Mouse (Mus musculus) forebrain, embryonic 13.5 days (tissue): Measurements from ENCODE around the gene Ugt1a7c. TPM values are rescaled to one million over a fixed set of nuclear protein-coding genes. Genes with fewer than 3 reads are reported as not detected.
"Not testable (repeated sequence)": the region's sequence is repeated elsewhere in the genome, so short reads cannot be mapped to it uniquely, and the experiment has no call there.

ENCODE experiments used
- ATAC-seq: fragments of 200-750 bp; cut with Nextera tagmentation; 2 replicates; pipeline ENCODE4 v1.8.0; 2017
- H3K27ac ChIP-seq: fragments of 300-500 bp; sonication (generic); 2 replicates; pipeline ENCODE4 v1.5.1; 2015; ENCODE audit warnings: inconsistent platforms, mild to moderate bottlenecking, moderate library complexity
- H3K27me3 ChIP-seq: fragments of 300-500 bp; sonication (generic); 2 replicates; pipeline ENCODE4 v1.6.1; 2015; ENCODE audit warnings: mild to moderate bottlenecking, inconsistent platforms
- H3K36me3 ChIP-seq: fragments of 300-500 bp; sonication (generic); 2 replicates; pipeline ENCODE4 v1.6.1; 2015; ENCODE audit warnings: mild to moderate bottlenecking, inconsistent platforms; ENCODE audit not compliant: poor library complexity, severe bottlenecking
- H3K4me1 ChIP-seq: fragments of 300-500 bp; sonication (generic); 2 replicates; pipeline ENCODE4 v1.6.1; 2015; ENCODE audit warnings: inconsistent platforms
- H3K4me2 ChIP-seq: fragments of 300-500 bp; sonication (generic); 2 replicates; pipeline ENCODE4 v1.6.1; 2015; ENCODE audit warnings: inconsistent platforms, mild to moderate bottlenecking, moderate library complexity
- H3K4me3 ChIP-seq: fragments of 300-500 bp; sonication (generic); 2 replicates; pipeline ENCODE4 v1.5.1; 2015; ENCODE audit warnings: mild to moderate bottlenecking, inconsistent platforms
- H3K9ac ChIP-seq: fragments of 300-500 bp; sonication (generic); 2 replicates; pipeline ENCODE4 v1.6.1; 2015; ENCODE audit warnings: mild to moderate bottlenecking, inconsistent platforms
- H3K9me3 ChIP-seq: fragments of 300-500 bp; sonication (generic); replicated peaks from 2 replicates; pipeline ENCODE4 v1.6.1; 2016; ENCODE audit warnings: inconsistent platforms
- WGBS: fragments of 180-500 bp; shearing (Covaris S2); methylation state at CpG from one replicate; pipeline ENCODE4 v1.1.7; 2015; 5-methylcytosine and 5-hydroxymethylcytosine counted together
- polyA plus RNA-seq: library from polyadenylated mRNA; unstranded; fragments of >200 nt; fragmentation: Nextera tagmentation; extraction: Ambion mirVana; gene quantifications from 2 replicates; pipeline ENCODE4 v1.2.1, GENCODE M21; 2015

Gene Ugt1a7c
- 0.35 and 0.53 TPM in 2 replicates for polyA plus RNA-seq

GRCm38 (mm10) chr1:88094941-88095492 is at the start of gene Ugt1a7c:
Gene Ugt1a7c (plus strand): TSS chr1:88095062.
- WGBS = 72% methylated on average over 10 of the region's 10 CpGs
- no peak within 1 kb of the TSS for H3K4me3 ChIP-seq
- H3K9me3 ChIP-seq = no peaks in the 10 kb centered on the region
- no peak for ATAC-seq
- no peaks in the 10 kb centered on the region for H3K4me1 ChIP-seq
- no peak within 1 kb of the TSS for H3K27ac ChIP-seq
- H3K36me3 ChIP-seq = no peaks in the 10 kb centered on the region
- no peak within 1 kb of the TSS for H3K9ac ChIP-seq
- no peak within 1 kb of the TSS for H3K4me2 ChIP-seq
- H3K27me3 ChIP-seq = no peaks in the 10 kb centered on the region

- not testable (repeated sequence) for ATAC-seq, H3K4me2 ChIP-seq, H3K4me3 ChIP-seq, H3K9me3 ChIP-seq, H3K4me1 ChIP-seq, H3K9ac ChIP-seq, H3K36me3 ChIP-seq, H3K27ac ChIP-seq, H3K27me3 ChIP-seq
- WGBS = 85% methylated on average over 2 of the region's 2 CpGs
Observed at GRCm38 (mm10) chr1:88047408-88047807, 47.5 kb upstream of the Ugt1a7c start.

GRCm38 (mm10) chr1:88055088-88055487 is 39.8 kb upstream of the Ugt1a7c start, which contains the start of gene Ugt1a10:
Gene Ugt1a10 (plus strand): TSS chr1:88055388.
- Histone ChIP-seq H3K27ac (no peak within 1 kb of the TSS), H3K4me1 (no peaks in the 10 kb centered on the region), H3K4me2 (no peak within 1 kb of the TSS), H3K36me3 (no peaks in the 10 kb centered on the region), H3K9me3 (no peaks in the 10 kb centered on the region), H3K9ac (no peak within 1 kb of the TSS), H3K27me3 (no peaks in the 10 kb centered on the region), H3K4me3 (no peak within 1 kb of the TSS)
- WGBS = 84% methylated on average over 1 of the region's 1 CpGs
- ATAC-seq = no peak

- H3K4me3 ChIP-seq, H3K27me3 ChIP-seq, ATAC-seq, H3K9ac ChIP-seq, H3K36me3 ChIP-seq, H3K4me1 ChIP-seq, H3K27ac ChIP-seq, H3K4me2 ChIP-seq, H3K9me3 ChIP-seq: not testable (repeated sequence)
- WGBS = 29% methylated on average over 1 of the region's 2 CpGs
Observed at GRCm38 (mm10) chr1:88066472-88067102, 28.3 kb upstream of the Ugt1a7c start.

- no peaks in the 10 kb centered on the region for H3K27me3 ChIP-seq
- 83% methylated on average over 2 of the region's 2 CpGs for WGBS
Observed at GRCm38 (mm10) chr1:88070495-88070894, 24.4 kb upstream of the Ugt1a7c start, which contains the start of gene Ugt1a9. Gene Ugt1a9 (plus strand): TSS chr1:88070800.

DNA sequence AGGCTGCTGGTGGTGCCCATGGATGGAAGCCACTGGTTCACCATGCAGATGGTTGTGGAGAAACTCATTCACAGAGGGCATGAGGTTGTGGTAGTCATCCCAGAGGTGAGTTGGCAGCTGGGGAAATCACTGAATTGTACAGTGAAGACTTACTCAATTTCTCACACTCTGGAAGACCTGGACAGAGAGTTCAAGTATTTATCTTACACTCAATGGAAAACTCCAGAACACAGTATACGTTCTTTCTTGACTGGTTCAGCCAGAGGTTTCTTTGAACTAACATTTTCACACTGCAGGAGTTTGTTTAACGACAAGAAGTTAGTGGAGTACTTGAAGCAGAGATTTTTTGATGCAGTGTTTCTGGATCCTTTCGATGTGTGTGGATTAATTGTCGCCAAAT is 24.0 kb upstream of the Ugt1a7c start:
- 89% methylated on average over 4 of the region's 4 CpGs for WGBS
- no peaks in the 10 kb centered on the region for H3K36me3 ChIP-seq
- H3K9me3 ChIP-seq = no peaks in the 10 kb centered on the region
- H3K4me3 ChIP-seq = no peak overlapping the region
- no peaks in the 10 kb centered on the region for H3K27me3 ChIP-seq
- no peak for ATAC-seq
- no peaks in the 10 kb centered on the region for H3K4me1 ChIP-seq
- no peak overlapping the region for H3K9ac ChIP-seq
- no peak overlapping the region for H3K4me2 ChIP-seq
- no peak overlapping the region for H3K27ac ChIP-seq

More at GRCm38 (mm10) chr1:88070495-88070894, 24.4 kb upstream of the Ugt1a7c start, which contains the start of gene Ugt1a9:
- Histone ChIP-seq H3K9ac (no peak within 1 kb of the TSS), H3K4me1 (no peaks in the 10 kb centered on the region), H3K4me2 (no peak within 1 kb of the TSS), H3K9me3 (no peaks in the 10 kb centered on the region), H3K36me3 (no peaks in the 10 kb centered on the region), H3K4me3 (no peak within 1 kb of the TSS), H3K27ac (no peak within 1 kb of the TSS)
- no peak for ATAC-seq

GRCm38 (mm10) chr1:88074471-88074870 is 20.4 kb upstream of the Ugt1a7c start:
- Histone ChIP-seq H3K4me3 (no peak overlapping the region), H3K4me2 (no peak overlapping the region), H3K27me3 (no peaks in the 10 kb centered on the region), H3K27ac (no peak overlapping the region), H3K36me3 (no peaks in the 10 kb centered on the region), H3K9ac (no peak overlapping the region), H3K4me1 (no peaks in the 10 kb centered on the region), H3K9me3 (no peaks in the 10 kb centered on the region)
- WGBS = 95% methylated on average over 2 of the region's 2 CpGs
- no peak for ATAC-seq

- Histone ChIP-seq H3K36me3 (no peaks in the 10 kb centered on the region), H3K4me3 (no peak overlapping the region), H3K9ac (no peak overlapping the region), H3K27ac (no peak overlapping the region), H3K27me3 (no peaks in the 10 kb centered on the region), H3K4me1 (no peaks in the 10 kb centered on the region), H3K9me3 (no peaks in the 10 kb centered on the region), H3K4me2 (no peak overlapping the region)
- 85% methylated on average over 1 of the region's 1 CpGs for WGBS
- no peak for ATAC-seq
Observed at GRCm38 (mm10) chr1:88077128-88077527, 17.7 kb upstream of the Ugt1a7c start.

GRCm38 (mm10) chr1:88081670-88082069 is 13.2 kb upstream of the Ugt1a7c start:
- WGBS = 96% methylated on average over 1 of the region's 1 CpGs

DNA sequence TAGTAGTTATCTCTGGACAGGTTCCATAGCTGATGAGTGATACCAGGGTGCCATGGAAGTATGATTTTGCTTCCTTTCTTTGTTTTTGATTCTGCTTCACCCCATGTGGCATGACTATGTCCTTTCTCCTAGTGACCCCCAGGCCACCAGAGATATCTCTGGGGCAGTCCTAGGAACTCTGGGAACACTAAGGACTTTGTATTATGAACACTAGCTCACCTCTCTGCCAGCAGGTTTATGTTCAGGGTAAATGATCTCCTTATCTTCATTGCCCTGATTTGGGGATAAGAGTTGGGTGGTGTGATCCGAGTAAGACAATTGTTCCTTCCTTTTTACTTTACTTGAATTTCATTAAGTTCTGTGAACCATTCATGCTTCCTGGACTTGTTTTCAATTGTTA is 8.7 kb upstream of the Ugt1a7c start:
- WGBS = 82% methylated on average over 1 of the region's 1 CpGs
- no peak overlapping the region for H3K9ac ChIP-seq
- no peaks in the 10 kb centered on the region for H3K4me1 ChIP-seq
- ATAC-seq = no peak
- H3K27ac ChIP-seq = no peak overlapping the region
- no peaks in the 10 kb centered on the region for H3K27me3 ChIP-seq
- H3K4me3 ChIP-seq = no peak overlapping the region
- no peaks in the 10 kb centered on the region for H3K9me3 ChIP-seq
- no peaks in the 10 kb centered on the region for H3K36me3 ChIP-seq
- H3K4me2 ChIP-seq = no peak overlapping the region

More at GRCm38 (mm10) chr1:88081670-88082069, 13.2 kb upstream of the Ugt1a7c start:
- no peaks in the 10 kb centered on the region for H3K4me1 ChIP-seq
- H3K9ac ChIP-seq = no peak overlapping the region
- no peaks in the 10 kb centered on the region for H3K36me3 ChIP-seq
- no peaks in the 10 kb centered on the region for H3K27me3 ChIP-seq
- no peak for ATAC-seq
- H3K4me2 ChIP-seq = no peak overlapping the region
- H3K4me3 ChIP-seq = no peak overlapping the region
- no peaks in the 10 kb centered on the region for H3K9me3 ChIP-seq
- H3K27ac ChIP-seq = no peak overlapping the region

GRCm38 (mm10) chr1:88087513-88087912 is 7.3 kb upstream of the Ugt1a7c start, which contains the start of gene Ugt1a8:
Gene Ugt1a8 (plus strand): TSS chr1:88087813.
- no peak within 1 kb of the TSS for H3K27ac ChIP-seq
- H3K36me3 ChIP-seq = no peaks in the 10 kb centered on the region
- H3K4me2 ChIP-seq = no peak within 1 kb of the TSS
- no peaks in the 10 kb centered on the region for H3K27me3 ChIP-seq
- H3K9me3 ChIP-seq = no peaks in the 10 kb centered on the region
- no peaks in the 10 kb centered on the region for H3K4me1 ChIP-seq
- H3K9ac ChIP-seq = no peak within 1 kb of the TSS
- WGBS = 83% methylated on average over 3 of the region's 3 CpGs
- no peak for ATAC-seq
- H3K4me3 ChIP-seq = no peak within 1 kb of the TSS

- Histone ChIP-seq H3K4me3 (no peak overlapping the region), H3K4me1 (no peaks in the 10 kb centered on the region), H3K9me3 (no peaks in the 10 kb centered on the region), H3K9ac (no peak overlapping the region), H3K27ac (no peak overlapping the region), H3K27me3 (no peaks in the 10 kb centered on the region), H3K4me2 (no peak overlapping the region), H3K36me3 (no peaks in the 10 kb centered on the region)
- no peak for ATAC-seq
Observed at GRCm38 (mm10) chr1:88092341-88092740, 2.5 kb upstream of the Ugt1a7c start.

GRCm38 (mm10) chr1:88094270-88094676 is 589 bp upstream of the Ugt1a7c start:
- H3K9me3 ChIP-seq, ATAC-seq, H3K27me3 ChIP-seq, H3K4me2 ChIP-seq, H3K27ac ChIP-seq, H3K9ac ChIP-seq, H3K36me3 ChIP-seq, H3K4me1 ChIP-seq, H3K4me3 ChIP-seq: not testable (repeated sequence)
- 89% methylated on average over 3 of the region's 3 CpGs for WGBS
